Mouse (Mus musculus): ENCODE results near the gene Ypel2.

- TF ChIP-seq CTCF (IDR thresholded peaks at IDR 0.05; ENCODE audit: borderline replicate concordance, extremely low read depth, insufficient read depth, insufficient read length) (no peak), POLR2A (IDR thresholded peaks at IDR 0.05; ENCODE audit: borderline replicate concordance, extremely low read depth, insufficient read depth, insufficient read length, poor library complexity, severe bottlenecking) (no peak)
These were observed 68.3 kb downstream of the Ypel2 start for GRCm38 (mm10) chr11:86925085-86925638.

All from brain, embryonic 14.5 days (tissue).